Mouse (Mus musculus): ENCODE results near the gene Smarcb1. TPM values are rescaled to one million over a fixed set of nuclear protein-coding genes. Genes with fewer than 3 reads are reported as not detected.

Smarcb1 gene
- polyA plus RNA-seq, 1 experiment from 2014 or later = 109 TPM

- Histone ChIP-seq H3K27me3 (replicated peaks) (peaks cover 89% of the 10 kb centered on the region), H3K4me1 (peaks cover 31% of the 10 kb centered on the region), H3K9me3 (replicated peaks) (no peaks in the 10 kb centered on the region), H3K27ac (no peak overlapping the region), H3K4me2 (no peak overlapping the region), H3K4me3 (no peak overlapping the region), H3K36me3 (no peaks in the 10 kb centered on the region), H3K9ac (no peak overlapping the region)
- 53% methylated on average over 6 of the region's 6 CpGs for WGBS (ENCODE audit: insufficient replicate concordance)
- no peak for ATAC-seq
Observed at GRCm38 (mm10) chr10:75930304-75930703, 8.9 kb upstream of the Smarcb1 start.

GRCm38 (mm10) chr10:75926396-75926795, 5.0 kb upstream of the Smarcb1 start:
- Histone ChIP-seq H3K9me3 (replicated peaks) (no peaks in the 10 kb centered on the region), H3K36me3 (0 out of 2 replicates have a peak, but pooled peaks cover 6% of the 10 kb centered on the region), H3K4me2 (no peak overlapping the region), H3K27ac (no peak overlapping the region), H3K9ac (no peak overlapping the region), H3K4me1 (peaks cover 30% of the 10 kb centered on the region), H3K4me3 (no peak overlapping the region), H3K27me3 (replicated peaks) (peaks cover 63% of the 10 kb centered on the region)
- no peak for ATAC-seq
- 35% methylated on average over 13 of the region's 13 CpGs for WGBS (ENCODE audit: insufficient replicate concordance)

GRCm38 (mm10) chr10:75924324-75924723, 2.9 kb upstream of the Smarcb1 start:
- Histone ChIP-seq H3K9ac (no peak overlapping the region), H3K27me3 (replicated peaks) (peaks cover 43% of the 10 kb centered on the region), H3K27ac (no peak overlapping the region), H3K9me3 (replicated peaks) (no peaks in the 10 kb centered on the region), H3K4me1 (peaks cover 34% of the 10 kb centered on the region), H3K4me3 (no peak overlapping the region), H3K36me3 (peaks cover 11% of the 10 kb centered on the region; the same call in 1 of the 2 replicates), H3K4me2 (no peak overlapping the region)
- no peak for ATAC-seq
- WGBS (ENCODE audit: insufficient replicate concordance) = 52% methylated on average over 2 of the region's 2 CpGs

GRCm38 (mm10) chr10:75921726-75922560, 526 bp upstream of the Smarcb1 start:
- H3K36me3 ChIP-seq = peaks cover 35% of the 10 kb centered on the region
- no peaks in the 10 kb centered on the region for H3K9me3 ChIP-seq (replicated peaks)
- H3K27ac ChIP-seq = peak overlapping the region; percentile 92
- WGBS (ENCODE audit: insufficient replicate concordance) = 6% methylated on average over 22 of the region's 22 CpGs
- peak overlapping the region; percentile 91 for H3K4me3 ChIP-seq
- peak overlapping the region; percentile 96 for H3K4me2 ChIP-seq
- H3K27me3 ChIP-seq (replicated peaks) = peaks cover 19% of the 10 kb centered on the region; the same call in 1 of the 2 replicates
- peak; percentile 47 for ATAC-seq
- peak overlapping the region; percentile 94 for H3K9ac ChIP-seq
- peaks cover 48% of the 10 kb centered on the region for H3K4me1 ChIP-seq

- H3K27me3 ChIP-seq (replicated peaks) = no peaks in the 10 kb centered on the region
- no peak for ATAC-seq
- H3K9me3 ChIP-seq (replicated peaks) = no peaks in the 10 kb centered on the region
- peaks cover 48% of the 10 kb centered on the region for H3K4me1 ChIP-seq
- WGBS (ENCODE audit: insufficient replicate concordance) = 82% methylated on average over 5 of the region's 5 CpGs
- no peak overlapping the region for H3K4me2 ChIP-seq
- H3K9ac ChIP-seq = no peak overlapping the region
- no peak overlapping the region for H3K27ac ChIP-seq
- H3K4me3 ChIP-seq = no peak overlapping the region
- peaks cover 63% of the 10 kb centered on the region for H3K36me3 ChIP-seq
Observed at GRCm38 (mm10) chr10:75919026-75919425, 2.4 kb downstream of the Smarcb1 start.

GRCm38 (mm10) chr10:75916840-75917239, 4.6 kb downstream of the Smarcb1 start:
- H3K4me2 ChIP-seq = no peak overlapping the region
- WGBS (ENCODE audit: insufficient replicate concordance) = 88% methylated on average over 8 of the region's 8 CpGs
- H3K27me3 ChIP-seq (replicated peaks) = no peaks in the 10 kb centered on the region
- no peaks in the 10 kb centered on the region for H3K9me3 ChIP-seq (replicated peaks)
- no peak overlapping the region for H3K27ac ChIP-seq
- no peak overlapping the region for H3K4me3 ChIP-seq
- H3K4me1 ChIP-seq = peaks cover 42% of the 10 kb centered on the region
- H3K9ac ChIP-seq = no peak overlapping the region
- ATAC-seq = no peak
- peaks cover 72% of the 10 kb centered on the region for H3K36me3 ChIP-seq

GRCm38 (mm10) chr10:75915557-75915956, 5.9 kb downstream of the Smarcb1 start:
- Histone ChIP-seq H3K27me3 (replicated peaks) (no peaks in the 10 kb centered on the region), H3K4me2 (no peak overlapping the region), H3K9me3 (replicated peaks) (no peaks in the 10 kb centered on the region), H3K4me3 (no peak overlapping the region), H3K4me1 (peaks cover 36% of the 10 kb centered on the region), H3K36me3 (peaks cover 85% of the 10 kb centered on the region), H3K27ac (no peak overlapping the region), H3K9ac (no peak overlapping the region)
- ATAC-seq = no peak
- 75% methylated on average over 7 of the region's 7 CpGs for WGBS (ENCODE audit: insufficient replicate concordance)

- peaks cover 90% of the 10 kb centered on the region for H3K36me3 ChIP-seq
Observed at GRCm38 (mm10) chr10:75913013-75913589, 8.3 kb downstream of the Smarcb1 start.

GRCm38 (mm10) chr10:75910698-75911097, 10.7 kb downstream of the Smarcb1 start:
- Histone ChIP-seq H3K4me2 (no peak overlapping the region), H3K27ac (no peak overlapping the region), H3K36me3 (peaks cover 90% of the 10 kb centered on the region), H3K4me1 (peaks cover 12% of the 10 kb centered on the region), H3K9me3 (replicated peaks) (no peaks in the 10 kb centered on the region), H3K4me3 (no peak overlapping the region), H3K9ac (no peak overlapping the region), H3K27me3 (replicated peaks) (no peaks in the 10 kb centered on the region)
- WGBS (ENCODE audit: insufficient replicate concordance) = 74% methylated on average over 2 of the region's 2 CpGs
- ATAC-seq = no peak

More at GRCm38 (mm10) chr10:75913013-75913589, 8.3 kb downstream of the Smarcb1 start:
- Histone ChIP-seq H3K9me3 (replicated peaks) (no peaks in the 10 kb centered on the region), H3K4me3 (no peak overlapping the region), H3K27ac (no peak overlapping the region), H3K4me1 (peaks cover 13% of the 10 kb centered on the region), H3K27me3 (replicated peaks) (no peaks in the 10 kb centered on the region), H3K9ac (no peak overlapping the region), H3K4me2 (no peak overlapping the region)
- WGBS (ENCODE audit: insufficient replicate concordance) = 50% methylated on average over 6 of the region's 6 CpGs
- no peak for ATAC-seq

- no peak overlapping the region for H3K4me2 ChIP-seq
- no peaks in the 10 kb centered on the region for H3K27me3 ChIP-seq (replicated peaks)
- H3K4me3 ChIP-seq = no peak overlapping the region
- H3K27ac ChIP-seq = no peak overlapping the region
- WGBS (ENCODE audit: insufficient replicate concordance) = 88% methylated on average over 4 of the region's 4 CpGs
- H3K9me3 ChIP-seq (replicated peaks) = no peaks in the 10 kb centered on the region
- H3K9ac ChIP-seq = no peak overlapping the region
- ATAC-seq = no peak
- no peaks in the 10 kb centered on the region for H3K4me1 ChIP-seq
- peaks cover 98% of the 10 kb centered on the region for H3K36me3 ChIP-seq
Observed at GRCm38 (mm10) chr10:75906882-75907281, 14.5 kb downstream of the Smarcb1 start.

GRCm38 (mm10) chr10:75904391-75904790, 17.0 kb downstream of the Smarcb1 start:
- no peaks in the 10 kb centered on the region for H3K9me3 ChIP-seq (replicated peaks)
- H3K27me3 ChIP-seq (replicated peaks) = no peaks in the 10 kb centered on the region
- no peak overlapping the region for H3K27ac ChIP-seq
- no peak for ATAC-seq
- no peak overlapping the region for H3K4me2 ChIP-seq
- H3K36me3 ChIP-seq = peaks cover 96% of the 10 kb centered on the region
- H3K4me1 ChIP-seq = no peaks in the 10 kb centered on the region
- no peak overlapping the region for H3K9ac ChIP-seq
- no peak overlapping the region for H3K4me3 ChIP-seq
- WGBS (ENCODE audit: insufficient replicate concordance) = 78% methylated on average over 5 of the region's 5 CpGs

- WGBS (ENCODE audit: insufficient replicate concordance) = 72% methylated on average over 3 of the region's 3 CpGs
- no peak overlapping the region for H3K27ac ChIP-seq
- H3K36me3 ChIP-seq = peaks cover 98% of the 10 kb centered on the region
- H3K9ac ChIP-seq = no peak overlapping the region
- ATAC-seq = no peak
- H3K27me3 ChIP-seq (replicated peaks) = no peaks in the 10 kb centered on the region
- no peak overlapping the region for H3K4me2 ChIP-seq
- peaks cover 5% of the 10 kb centered on the region for H3K4me1 ChIP-seq
- no peaks in the 10 kb centered on the region for H3K9me3 ChIP-seq (replicated peaks)
- H3K4me3 ChIP-seq = no peak overlapping the region
Observed at GRCm38 (mm10) chr10:75898846-75899245, 22.6 kb downstream of the Smarcb1 start.
